Mouse (Mus musculus) forebrain, embryonic 15.5 days (tissue): ENCODE results near the gene Lingo1. TPM values are rescaled to one million over a fixed set of nuclear protein-coding genes. Genes with fewer than 3 reads are reported as not detected.

Experiments used
- ATAC-seq: fragments of 200-750 bp; cut with Nextera tagmentation; replicated peaks from 2 replicates; pipeline ENCODE4 v1.8.0; 2017; ENCODE audit warnings: mild to moderate bottlenecking, moderate TSS enrichment, moderate library complexity
- H3K27ac ChIP-seq: fragments of 300-500 bp; sonication (generic); replicated peaks from 2 replicates; pipeline ENCODE4 v1.5.1; 2015; ENCODE audit warnings: mild to moderate bottlenecking, inconsistent platforms
- H3K27me3 ChIP-seq: fragments of 300-500 bp; sonication (generic); 2 replicates; pipeline ENCODE4 v1.6.1; 2015; ENCODE audit warnings: inconsistent platforms
- H3K36me3 ChIP-seq: fragments of 300-500 bp; sonication (generic); 2 replicates; pipeline ENCODE4 v1.6.1; 2015; ENCODE audit warnings: mild to moderate bottlenecking, inconsistent platforms
- H3K4me1 ChIP-seq: fragments of 300-500 bp; sonication (generic); 2 replicates; pipeline ENCODE4 v1.6.1; 2015; ENCODE audit warnings: inconsistent platforms
- H3K4me2 ChIP-seq: fragments of 300-500 bp; sonication (generic); replicated peaks from 2 replicates; pipeline ENCODE4 v1.6.1; 2015; ENCODE audit warnings: mild to moderate bottlenecking, inconsistent platforms
- H3K4me3 ChIP-seq: fragments of 300-500 bp; sonication (generic); 2 replicates; pipeline ENCODE4 v1.5.1; 2015; ENCODE audit warnings: mild to moderate bottlenecking, inconsistent platforms
- H3K9ac ChIP-seq: fragments of 300-500 bp; sonication (generic); replicated peaks from 2 replicates; pipeline ENCODE4 v1.6.1; 2015; ENCODE audit warnings: mild to moderate bottlenecking, inconsistent platforms
- H3K9me3 ChIP-seq: fragments of 300-500 bp; sonication (generic); 2 replicates; pipeline ENCODE4 v1.6.1; 2016; ENCODE audit warnings: inconsistent platforms
- whole genome bisulfite sequencing: fragments of 180-500 bp; shearing (Covaris S2); methylation state at CpG from one replicate; pipeline ENCODE4 v1.1.7; 2015; ENCODE audit warnings: mixed read lengths; 5-methylcytosine and 5-hydroxymethylcytosine counted together
- polyA plus RNA-seq: library from polyadenylated mRNA; unstranded; fragments of >200 nt; fragmentation: Nextera tagmentation; extraction: Ambion mirVana; gene quantifications from 2 replicates; pipeline ENCODE4 v1.2.1, GENCODE M21; 2015

Lingo1 gene
- polyA plus RNA-seq, result 32.4 and 38.4 TPM in 2 replicates

GRCm38 (mm10) chr9:56795721-56796655, at the start of gene Lingo1:
TSS of gene Lingo1 (minus strand) at chr9:56796468.
- Histone ChIP-seq H3K9ac (peak within 1 kb of the TSS; percentile 66), H3K27me3 (peaks cover 51% of the 10 kb centered on the region), H3K9me3 (no peaks in the 10 kb centered on the region), H3K4me2 (peak within 1 kb of the TSS; percentile 67), H3K36me3 (no peaks in the 10 kb centered on the region), H3K4me1 (peaks cover 19% of the 10 kb centered on the region), H3K4me3 (peak within 1 kb of the TSS; percentile 48), H3K27ac (peak within 1 kb of the TSS; percentile 63)
- ATAC-seq, result peak; percentile 78
- under 1% methylated on average over 70 of the region's 88 CpGs for WGBS

GRCm38 (mm10) chr9:56844644-56845043, 48.4 kb upstream of the Lingo1 start:
- Histone ChIP-seq H3K9ac (no peak overlapping the region), H3K4me3 (no peak overlapping the region), H3K27me3 (no peaks in the 10 kb centered on the region), H3K36me3 (no peaks in the 10 kb centered on the region), H3K4me2 (no peak overlapping the region), H3K9me3 (no peaks in the 10 kb centered on the region), H3K27ac (no peak overlapping the region), H3K4me1 (peaks cover 25% of the 10 kb centered on the region)
- ATAC-seq, result no peak
- WGBS, result 64% methylated on average over 8 of the region's 8 CpGs

GRCm38 (mm10) chr9:56843679-56844188, 47.5 kb upstream of the Lingo1 start:
- ATAC-seq, result no peak
- H3K9ac ChIP-seq, result no peak overlapping the region
- no peaks in the 10 kb centered on the region for H3K9me3 ChIP-seq
- H3K27ac ChIP-seq, result no peak overlapping the region
- H3K4me2 ChIP-seq, result no peak overlapping the region
- WGBS, result 35% methylated on average over 7 of the region's 7 CpGs
- H3K4me1 ChIP-seq, result peaks cover 25% of the 10 kb centered on the region
- no peak overlapping the region for H3K4me3 ChIP-seq
- H3K27me3 ChIP-seq, result no peaks in the 10 kb centered on the region
- no peaks in the 10 kb centered on the region for H3K36me3 ChIP-seq

GRCm38 (mm10) chr9:56842303-56842719, 46.0 kb upstream of the Lingo1 start:
- Histone ChIP-seq H3K9ac (no peak overlapping the region), H3K27ac (no peak overlapping the region), H3K4me1 (peaks cover 25% of the 10 kb centered on the region), H3K9me3 (no peaks in the 10 kb centered on the region), H3K27me3 (no peaks in the 10 kb centered on the region), H3K4me3 (no peak overlapping the region), H3K4me2 (no peak overlapping the region), H3K36me3 (no peaks in the 10 kb centered on the region)
- WGBS, result 44% methylated on average over 3 of the region's 3 CpGs
- no peak for ATAC-seq

- Histone ChIP-seq H3K4me3 (no peak overlapping the region), H3K36me3 (no peaks in the 10 kb centered on the region), H3K27ac (no peak overlapping the region), H3K27me3 (no peaks in the 10 kb centered on the region), H3K9me3 (no peaks in the 10 kb centered on the region), H3K4me1 (peaks cover 25% of the 10 kb centered on the region), H3K9ac (no peak overlapping the region), H3K4me2 (no peak overlapping the region)
- ATAC-seq, result no peak
Measured at GRCm38 (mm10) chr9:56841864-56842263, 45.6 kb upstream of the Lingo1 start.

- Histone ChIP-seq H3K4me2 (no peak overlapping the region), H3K4me1 (peaks cover 25% of the 10 kb centered on the region), H3K27ac (no peak overlapping the region), H3K9me3 (no peaks in the 10 kb centered on the region), H3K36me3 (no peaks in the 10 kb centered on the region), H3K4me3 (no peak overlapping the region), H3K27me3 (no peaks in the 10 kb centered on the region), H3K9ac (no peak overlapping the region)
- ATAC-seq, result no peak
- 24% methylated on average over 5 of the region's 5 CpGs for WGBS
Measured at GRCm38 (mm10) chr9:56840721-56841120, 44.5 kb upstream of the Lingo1 start.

- no peak overlapping the region for H3K4me2 ChIP-seq
- no peak overlapping the region for H3K27ac ChIP-seq
- ATAC-seq, result no peak
- H3K36me3 ChIP-seq, result no peaks in the 10 kb centered on the region
- peaks cover 7% of the 10 kb centered on the region for H3K4me1 ChIP-seq
- H3K4me3 ChIP-seq, result no peak overlapping the region
- no peaks in the 10 kb centered on the region for H3K27me3 ChIP-seq
- no peaks in the 10 kb centered on the region for H3K9me3 ChIP-seq
- WGBS, result 87% methylated on average over 5 of the region's 5 CpGs
- H3K9ac ChIP-seq, result no peak overlapping the region
Measured at GRCm38 (mm10) chr9:56835152-56835551, 38.9 kb upstream of the Lingo1 start.

- no peak overlapping the region for H3K4me2 ChIP-seq
- no peak overlapping the region for H3K9ac ChIP-seq
- no peaks in the 10 kb centered on the region for H3K36me3 ChIP-seq
- no peak overlapping the region for H3K27ac ChIP-seq
- ATAC-seq, result no peak
- H3K4me3 ChIP-seq, result no peak overlapping the region
- peaks cover 19% of the 10 kb centered on the region for H3K4me1 ChIP-seq
- H3K27me3 ChIP-seq, result no peaks in the 10 kb centered on the region; the same call in 1 of the 2 replicates
- WGBS, result 43% methylated on average over 6 of the region's 6 CpGs
- no peaks in the 10 kb centered on the region for H3K9me3 ChIP-seq
Measured at GRCm38 (mm10) chr9:56832900-56833299, 36.6 kb upstream of the Lingo1 start.

- Histone ChIP-seq H3K4me1 (peaks cover 20% of the 10 kb centered on the region), H3K9me3 (no peaks in the 10 kb centered on the region), H3K4me3 (no peak overlapping the region), H3K27ac (no peak overlapping the region), H3K36me3 (no peaks in the 10 kb centered on the region), H3K9ac (no peak overlapping the region), H3K27me3 (no peaks in the 10 kb centered on the region; the same call in 1 of the 2 replicates), H3K4me2 (no peak overlapping the region)
- 86% methylated on average over 3 of the region's 3 CpGs for WGBS
- no peak for ATAC-seq
Measured at GRCm38 (mm10) chr9:56831904-56832303, 35.6 kb upstream of the Lingo1 start.

GRCm38 (mm10) chr9:56830162-56830561, 33.9 kb upstream of the Lingo1 start:
- peak overlapping the region; percentile 63 for H3K27ac ChIP-seq
- peaks cover 5% of the 10 kb centered on the region; the same call in 1 of the 2 replicates for H3K27me3 ChIP-seq
- WGBS, result 16% methylated on average over 4 of the region's 4 CpGs
- H3K4me3 ChIP-seq, result no peak overlapping the region
- no peaks in the 10 kb centered on the region for H3K36me3 ChIP-seq
- peak; percentile 69 for ATAC-seq
- peaks cover 27% of the 10 kb centered on the region for H3K4me1 ChIP-seq
- H3K4me2 ChIP-seq, result no peak overlapping the region
- H3K9me3 ChIP-seq, result no peaks in the 10 kb centered on the region
- 0 out of 2 replicates have a peak overlapping the region, but pooled peaks have one; percentile 20 for H3K9ac ChIP-seq

- ATAC-seq, result no peak
- 84% methylated on average over 6 of the region's 6 CpGs for WGBS
- Histone ChIP-seq H3K27ac (no peak overlapping the region), H3K9me3 (no peaks in the 10 kb centered on the region), H3K27me3 (peaks cover 5% of the 10 kb centered on the region; the same call in 1 of the 2 replicates), H3K4me3 (no peak overlapping the region), H3K9ac (no peak overlapping the region), H3K4me1 (peaks cover 27% of the 10 kb centered on the region), H3K4me2 (no peak overlapping the region), H3K36me3 (no peaks in the 10 kb centered on the region)
Measured at GRCm38 (mm10) chr9:56828841-56829240, 32.6 kb upstream of the Lingo1 start.

- Histone ChIP-seq H3K4me3 (no peak overlapping the region), H3K9ac (no peak overlapping the region), H3K27me3 (peaks cover 5% of the 10 kb centered on the region; the same call in 1 of the 2 replicates), H3K27ac (no peak overlapping the region), H3K4me2 (no peak overlapping the region), H3K9me3 (no peaks in the 10 kb centered on the region), H3K4me1 (peaks cover 27% of the 10 kb centered on the region), H3K36me3 (no peaks in the 10 kb centered on the region)
- WGBS, result 20% methylated on average over 9 of the region's 9 CpGs
- no peak for ATAC-seq
Measured at GRCm38 (mm10) chr9:56828146-56828545, 31.9 kb upstream of the Lingo1 start.
